Mouse (Mus musculus) natural killer cell, adult 2 months (primary cell): ENCODE measurements around the gene Nectin2.
A peak's percentile ranks its signal among the peaks of the same experiment; 100 is the strongest.
"Not testable (repeated sequence)": the region's sequence is repeated elsewhere in the genome, so short reads cannot be mapped to it uniquely, and the experiment has no call there.

Source experiments
- DNase-seq, 2 experiments: peaks; one replicate each; pipeline ENCODE4 v3.0.0; 2022; ENCODE audit warnings: low spot score in 2 of 2

Gene Nectin2

DNA sequence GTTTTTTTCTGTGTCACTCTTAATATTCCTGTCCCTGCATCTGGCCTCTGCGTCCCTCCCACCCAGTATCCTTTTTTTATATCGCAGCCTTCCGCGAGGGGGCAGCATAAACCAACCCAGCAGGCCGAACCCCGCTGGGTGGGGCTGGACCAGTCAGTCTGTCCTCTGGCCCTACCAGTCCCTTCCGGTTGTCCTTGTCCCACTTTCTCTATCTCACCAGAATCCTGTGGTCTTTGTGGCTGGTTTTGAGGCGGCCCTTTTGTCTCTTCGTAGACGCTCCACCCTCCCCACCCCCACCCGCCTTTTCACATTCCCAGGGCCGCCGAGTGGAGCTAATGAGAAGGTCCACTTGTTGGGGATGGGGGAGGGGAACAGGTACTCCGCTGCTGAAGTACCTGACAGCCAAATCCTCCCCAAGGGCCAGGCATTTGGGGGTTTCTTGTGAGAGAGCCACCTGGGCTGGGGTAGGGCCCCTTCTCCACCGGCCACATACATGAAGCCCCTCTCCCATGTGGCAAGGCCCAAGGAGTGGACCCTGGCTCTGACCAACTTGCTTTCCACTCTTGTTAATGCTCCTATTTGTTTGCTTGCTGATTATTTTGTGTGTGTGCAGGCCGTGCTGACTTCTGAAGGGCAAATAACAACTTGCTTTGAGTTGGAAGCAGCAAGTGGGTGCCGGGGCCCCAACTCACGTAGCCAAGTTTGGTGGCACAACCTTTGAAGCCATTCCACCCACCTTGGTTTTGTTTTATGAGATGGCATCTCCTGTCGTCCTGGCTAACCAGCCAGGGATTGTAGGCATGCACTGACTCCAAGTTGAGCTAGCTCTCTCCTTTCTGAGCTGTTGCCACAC is at the start of gene Nectin2:
TSS of gene Nectin2 (minus strand) at position 267 of the 853 bp plus-strand sequence.
- DNase-seq, result peak; percentile 62 to 70

DNA sequence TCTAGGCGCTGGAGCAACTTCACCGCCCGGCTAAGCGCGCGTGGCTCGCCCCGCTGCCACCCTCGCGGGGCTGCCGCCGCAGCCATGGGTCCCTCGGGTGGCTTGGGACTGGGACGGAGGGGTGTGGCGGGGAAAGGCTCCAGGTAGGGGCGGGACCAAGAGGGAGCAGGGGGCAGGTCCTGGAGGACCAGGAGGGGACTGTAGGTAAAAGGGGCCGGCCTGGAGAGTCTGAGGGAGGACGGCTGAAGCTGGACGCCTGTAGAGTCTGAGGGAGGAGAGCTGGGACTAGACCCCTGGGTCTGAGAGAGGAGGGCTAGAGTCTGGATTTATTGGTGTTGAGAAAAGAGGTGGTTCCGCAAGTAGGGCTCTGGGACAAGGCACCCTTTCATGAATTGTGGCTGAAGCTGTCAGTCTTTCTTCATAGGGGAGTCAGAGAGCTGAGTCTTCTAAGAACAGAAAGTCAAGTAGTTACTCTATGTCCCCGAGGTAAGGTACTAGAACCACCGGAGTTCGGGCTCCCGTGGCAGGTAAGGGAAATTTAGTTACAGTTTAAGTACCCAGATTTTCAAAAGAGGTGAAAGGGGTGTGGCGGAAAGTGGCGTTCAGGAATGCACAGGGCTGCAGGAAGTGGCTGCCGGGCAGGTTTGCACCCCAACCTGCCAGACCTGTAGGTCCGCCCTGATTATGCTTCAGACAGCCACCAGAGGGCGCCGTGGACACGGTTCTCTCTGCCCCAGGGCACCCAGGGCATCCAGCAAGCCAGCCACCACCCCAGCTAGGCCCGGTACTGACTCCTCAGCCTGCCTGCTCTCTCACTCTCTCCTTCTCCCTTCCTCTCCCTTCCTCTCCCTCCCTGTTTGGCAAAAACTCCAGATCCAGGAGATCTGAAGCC is 46.7 kb upstream of the Nectin2 start, which contains the start of gene Cblc:
TSS of gene Cblc (minus strand) at position 113 of the 892 bp plus-strand sequence.
- DNase-seq, result peak; percentile 79 to 89

DNA sequence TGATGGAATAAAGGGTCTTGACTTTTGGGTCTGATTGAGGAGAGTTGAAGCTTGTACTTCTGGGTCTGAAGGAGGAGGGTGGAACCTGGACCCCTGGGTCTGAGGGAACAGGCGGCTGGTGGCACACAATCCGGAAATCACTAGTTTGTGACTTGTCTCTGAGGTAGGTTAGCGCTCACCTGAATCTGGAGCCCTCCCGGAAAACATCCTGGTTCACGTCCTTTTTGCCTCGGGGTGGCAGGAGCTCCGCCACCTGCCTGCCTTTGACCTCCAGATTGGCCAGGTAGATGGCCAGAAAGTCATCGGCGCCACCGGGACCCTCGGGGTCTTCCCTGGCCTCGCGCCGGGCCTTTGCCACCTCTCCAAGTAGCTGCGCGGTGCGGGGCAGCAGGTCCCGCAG is 46.0 kb upstream of the Nectin2 start:
- DNase-seq, result no peak

DNA sequence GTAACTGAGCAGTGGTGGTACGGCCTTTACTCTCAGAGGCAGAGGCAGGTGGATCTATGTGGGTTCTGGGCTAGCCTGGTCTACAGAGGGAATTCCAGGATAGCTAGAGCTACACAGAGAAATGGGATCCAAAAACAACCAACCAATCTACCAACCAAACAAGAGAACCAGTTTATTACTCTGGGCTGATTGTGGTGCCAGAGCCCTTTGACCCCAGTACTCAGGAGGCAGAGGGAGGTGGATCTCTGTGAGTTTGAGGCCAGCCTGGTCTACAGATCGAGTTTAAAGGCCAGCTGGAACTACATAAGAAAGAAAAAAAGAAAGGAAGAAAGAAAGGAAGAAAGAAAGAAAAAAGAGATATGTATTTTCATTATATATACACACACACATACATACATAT is 45.0 kb upstream of the Nectin2 start:
- DNase-seq, result no peak

DNA sequence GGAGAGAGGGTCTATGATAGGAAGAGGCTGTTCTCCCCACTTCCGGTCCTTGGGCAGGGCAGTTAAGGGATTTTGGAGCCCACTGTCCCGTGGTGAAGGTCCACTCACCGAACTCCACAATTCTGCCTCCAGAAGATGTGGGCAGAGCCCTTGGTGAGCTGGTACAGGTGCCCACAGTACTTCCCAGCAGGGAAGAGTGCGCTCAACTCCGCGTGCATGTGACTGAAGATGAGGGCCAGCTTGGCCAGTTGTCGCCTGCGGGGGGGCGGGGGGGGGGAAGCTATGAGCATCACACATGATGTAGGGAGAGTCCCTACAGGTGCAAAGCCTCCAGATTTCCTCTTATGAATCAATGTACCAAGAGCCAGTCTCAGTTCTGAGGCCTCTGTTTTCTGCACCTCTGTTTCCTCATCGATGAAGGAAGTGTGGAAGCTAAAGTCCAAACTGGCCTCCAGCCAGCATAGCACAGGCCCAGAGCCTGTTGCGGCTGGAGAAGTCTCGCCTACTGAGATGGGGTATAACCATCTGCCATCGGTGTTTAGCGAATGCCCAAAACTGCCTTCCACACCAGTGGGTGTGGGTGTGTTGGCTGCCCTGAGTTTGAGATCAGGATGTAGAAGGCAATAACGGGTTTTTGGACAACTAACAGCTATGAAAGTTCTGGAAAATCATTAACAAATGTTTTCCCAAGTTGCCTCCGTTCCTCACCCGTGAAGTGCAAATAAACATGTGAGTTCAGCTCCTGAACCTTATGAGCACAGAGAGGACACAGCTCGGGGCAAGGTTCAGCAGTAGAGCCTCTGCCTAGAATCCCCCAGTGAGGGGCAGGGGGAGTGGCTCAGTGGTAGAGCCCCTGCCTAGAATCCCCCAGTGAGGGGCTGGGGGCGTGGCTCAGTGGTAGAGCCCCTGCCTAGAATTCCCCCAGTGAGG is 42.7 kb upstream of the Nectin2 start:
- DNase-seq, result no peak

DNA sequence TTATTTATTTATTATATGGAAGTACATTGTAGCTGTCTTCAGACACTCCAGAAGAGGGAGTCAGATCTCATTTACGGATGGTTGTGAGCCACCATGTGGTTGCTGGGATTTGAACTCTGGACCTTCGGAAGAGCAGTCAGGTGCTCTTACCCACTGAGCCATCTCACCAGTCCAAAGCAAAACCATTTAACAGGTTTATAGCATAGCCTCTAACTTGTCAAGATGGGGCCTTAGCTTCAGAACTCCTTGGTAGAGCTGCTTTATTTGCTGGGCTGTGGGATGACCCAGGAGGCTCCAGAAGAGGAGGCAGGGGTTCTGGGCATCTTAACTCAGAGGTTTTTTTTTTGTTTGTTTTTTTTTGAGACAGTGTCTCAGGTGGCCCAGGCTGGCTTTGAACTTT is 41.2 kb upstream of the Nectin2 start:
- not testable (repeated sequence) for DNase-seq

DNA sequence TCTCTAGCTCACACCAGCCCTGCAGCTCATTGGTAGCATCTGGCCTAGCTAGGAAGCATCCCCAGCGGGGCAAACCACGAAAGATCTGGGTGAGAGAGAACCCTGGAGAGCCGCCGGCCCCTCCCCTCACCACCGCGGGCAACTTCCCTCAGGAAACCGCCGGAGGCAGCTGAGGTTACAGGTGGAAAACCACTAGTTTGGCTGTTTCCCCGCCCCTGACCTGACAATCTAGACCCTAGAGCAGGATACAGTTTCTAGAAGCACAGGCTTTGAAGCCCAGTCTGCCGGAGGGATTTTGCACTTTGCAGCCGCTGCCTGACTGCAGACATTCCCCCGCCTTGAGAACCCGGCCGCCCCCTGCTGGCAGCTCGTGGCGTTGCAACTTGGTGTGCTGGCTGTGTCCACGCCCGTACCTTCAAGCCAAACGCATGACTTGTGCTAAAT is 39.6 kb upstream of the Nectin2 start:
- peak; percentile 73 to 84 for DNase-seq

DNA sequence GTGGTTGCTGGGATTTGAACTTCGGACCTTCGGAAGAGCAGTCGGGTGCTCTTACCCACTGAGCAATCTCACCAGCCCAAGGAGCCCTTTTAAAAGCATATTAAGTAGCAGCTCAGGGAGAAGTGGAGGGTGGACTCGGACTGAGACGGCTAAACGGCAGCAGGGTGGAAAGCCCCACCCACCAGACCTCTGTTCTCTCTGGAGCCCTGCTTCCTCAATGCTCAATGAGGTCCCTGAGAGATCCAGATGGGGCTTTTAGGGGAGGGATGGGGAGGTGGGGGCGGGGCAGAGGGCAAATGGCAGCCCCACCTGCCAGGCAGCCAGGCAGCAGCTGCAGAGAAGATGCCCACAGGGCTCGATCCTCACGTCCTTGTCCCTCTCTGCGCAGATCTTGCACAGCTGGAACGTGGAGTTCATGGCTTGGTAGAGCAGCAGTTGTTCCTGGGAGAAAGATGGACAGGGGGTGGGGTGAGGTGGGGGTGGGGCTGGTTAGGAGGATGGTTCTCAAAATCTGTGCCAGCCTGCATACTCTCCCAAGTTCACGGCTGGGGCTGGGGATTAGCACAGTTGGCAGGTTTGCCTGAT is 35.7 kb upstream of the Nectin2 start:
- no peak for DNase-seq

DNA sequence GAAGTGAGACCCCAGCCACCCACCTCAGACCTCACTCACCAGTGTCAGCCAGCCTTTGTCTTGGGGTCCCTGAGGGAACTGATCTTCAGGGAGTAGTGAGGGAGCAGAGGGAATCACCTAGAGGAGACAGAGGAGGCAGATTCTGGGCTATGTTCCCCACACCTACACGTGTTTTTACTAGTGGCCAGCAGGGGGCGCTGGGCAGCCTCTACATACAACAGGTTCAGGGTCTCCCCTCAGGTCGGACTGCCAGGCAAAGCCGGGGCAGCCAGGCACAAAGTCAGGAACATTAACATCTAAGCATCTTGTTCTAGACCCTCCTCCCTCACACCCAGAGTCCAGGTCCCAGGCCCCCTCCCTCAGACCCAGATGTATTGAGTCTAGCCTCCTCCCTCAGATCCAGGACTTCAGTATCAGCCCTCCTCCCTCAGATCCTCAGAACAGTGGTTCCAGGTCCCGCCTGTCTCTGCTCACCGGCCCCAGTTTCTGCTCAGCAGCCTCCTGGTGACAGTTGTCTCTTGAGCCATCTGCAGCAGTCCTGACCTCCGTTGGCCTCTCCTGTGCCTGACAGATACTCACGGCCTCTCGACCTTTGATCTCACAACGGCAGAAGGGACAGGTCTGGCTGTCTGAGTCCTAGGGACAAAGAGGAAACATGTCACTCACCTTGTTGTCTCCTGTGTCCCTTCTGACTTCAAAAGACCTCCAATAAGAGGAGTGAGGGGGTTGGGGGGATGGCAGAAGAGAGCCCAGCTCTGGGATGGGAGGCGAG is 34.7 kb upstream of the Nectin2 start:
- no peak for DNase-seq

DNA sequence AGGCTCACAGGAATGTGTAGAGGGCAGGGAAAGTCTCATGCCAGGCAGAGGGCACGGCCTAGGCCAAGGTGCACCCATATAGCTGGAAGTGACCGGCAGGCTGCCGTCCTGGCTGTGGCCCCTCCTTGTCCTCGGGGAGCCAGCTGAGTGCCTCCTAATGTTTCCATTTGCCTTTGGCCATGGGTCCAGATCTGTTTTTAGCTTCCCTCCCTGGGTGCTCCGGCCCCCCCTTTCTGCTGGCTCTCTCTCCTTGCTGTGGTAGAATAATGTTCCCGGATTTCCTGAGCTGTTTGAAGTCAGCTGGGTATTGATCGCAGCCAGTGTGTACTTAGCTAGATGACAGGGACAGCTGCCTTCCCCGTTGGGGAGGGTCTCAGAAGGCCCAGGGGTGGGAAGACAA is 33.3 kb upstream of the Nectin2 start:
- DNase-seq, result no peak

DNA sequence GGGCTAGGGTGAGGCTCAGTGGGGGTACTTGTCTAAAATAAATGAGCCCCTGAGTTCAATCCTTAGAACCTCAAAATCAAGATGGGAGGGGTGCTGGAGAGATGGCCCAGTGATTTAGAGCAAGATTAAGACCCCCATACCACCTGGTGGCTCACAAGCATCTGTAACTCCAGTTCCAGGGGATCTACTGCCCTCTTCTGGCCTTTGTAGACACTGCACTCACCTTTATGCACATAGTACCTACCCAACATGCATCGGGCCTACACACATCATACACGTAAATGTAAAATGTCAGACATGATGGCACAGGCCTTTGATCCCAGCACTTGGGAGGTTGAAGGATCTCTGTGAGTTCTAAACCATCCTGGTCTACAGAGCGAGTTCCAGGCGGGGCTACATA is 32.4 kb upstream of the Nectin2 start:
- no peak for DNase-seq

DNA sequence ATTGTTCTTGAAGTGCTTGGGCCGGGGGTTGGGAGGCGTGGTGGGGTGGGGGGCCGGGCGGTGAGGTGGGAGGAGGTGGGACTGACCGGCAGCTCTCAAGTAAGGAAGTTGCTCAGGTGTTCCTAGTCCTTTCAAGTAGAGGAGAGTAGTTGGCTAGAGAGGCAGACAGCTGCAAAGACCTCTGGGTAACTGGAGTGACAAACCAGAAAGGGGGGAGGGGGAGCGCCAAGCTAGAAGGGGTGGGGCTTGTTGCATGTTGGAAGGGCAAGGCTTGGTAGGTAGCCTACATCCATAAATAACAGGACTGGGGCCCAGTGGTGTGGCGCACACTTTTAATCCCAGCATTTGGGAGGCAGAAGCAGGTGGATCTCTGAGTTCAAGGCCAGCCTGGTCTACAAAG is 31.5 kb upstream of the Nectin2 start:
- no peak for DNase-seq

DNA sequence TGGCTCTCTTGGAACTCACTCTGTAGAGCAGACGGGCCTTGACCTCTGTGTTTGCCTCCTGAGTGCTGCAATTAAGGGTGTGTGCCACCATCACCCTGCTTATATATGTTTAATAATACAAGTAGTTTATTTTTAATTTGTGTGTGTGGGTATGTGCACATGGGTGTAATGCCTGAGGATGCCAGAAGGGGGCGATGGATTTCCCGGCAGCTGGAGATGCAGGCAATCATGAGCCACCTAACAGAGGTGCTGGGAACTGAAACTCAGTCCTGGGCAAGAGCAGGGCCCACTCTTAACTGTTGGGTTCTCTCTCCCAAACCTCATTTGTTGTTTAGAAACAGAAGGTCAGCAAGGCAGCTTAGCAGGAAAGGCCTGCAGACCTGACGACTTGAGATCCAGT is 29.6 kb upstream of the Nectin2 start:
- no peak for DNase-seq

DNA sequence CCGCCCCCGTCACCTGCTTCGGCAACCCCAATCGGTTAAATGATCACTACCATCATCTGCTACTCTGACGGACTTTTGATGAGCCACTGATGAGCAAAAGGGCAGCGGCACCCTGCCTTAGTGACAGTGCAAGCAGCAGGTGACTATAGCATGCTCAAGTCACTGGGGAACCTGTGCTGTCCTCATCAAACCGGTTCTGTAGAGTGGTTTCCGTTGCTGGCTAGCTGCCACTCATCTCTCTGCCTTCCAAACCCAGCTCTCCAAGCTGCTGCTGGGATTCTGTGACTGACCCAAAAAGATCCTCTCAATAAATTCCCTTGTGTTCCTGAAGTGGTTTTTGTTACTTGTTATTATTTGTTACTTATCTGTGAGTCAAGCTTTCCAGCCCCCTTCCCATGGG is 28.4 kb upstream of the Nectin2 start:
- no peak for DNase-seq

DNA sequence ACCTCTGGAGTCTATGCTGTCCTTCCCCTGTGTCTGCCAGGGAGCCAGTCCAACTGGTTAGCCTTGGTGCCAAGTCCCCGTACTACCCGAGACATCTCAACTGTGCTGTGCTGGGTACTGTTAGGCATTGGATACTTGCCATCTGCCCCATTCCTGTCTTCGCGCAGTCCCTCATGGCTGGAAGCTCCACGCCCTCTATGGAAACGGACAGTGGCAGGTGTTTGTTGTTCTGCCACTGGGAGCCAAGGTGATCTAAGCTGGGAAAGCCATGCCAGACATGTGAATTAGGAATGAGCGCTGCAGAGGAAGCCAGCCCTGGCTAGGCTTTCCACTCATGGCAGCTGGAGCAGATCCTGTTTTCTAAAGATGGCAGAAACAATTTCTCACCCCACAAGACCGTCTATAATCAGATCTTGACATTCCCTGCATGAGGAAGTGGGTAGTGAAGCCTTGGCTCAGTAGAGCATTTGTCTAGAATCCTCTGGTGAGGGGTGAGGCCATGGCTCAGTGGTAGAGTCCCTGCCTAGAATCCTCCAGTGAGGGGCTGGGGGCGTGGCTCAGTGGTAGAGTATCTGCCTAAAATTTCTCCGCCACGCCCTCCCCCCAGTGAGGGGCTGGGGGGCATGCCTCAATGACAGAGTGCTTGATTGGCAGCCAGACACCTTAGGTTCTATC is 26.9 kb upstream of the Nectin2 start:
- DNase-seq, result no peak

DNA sequence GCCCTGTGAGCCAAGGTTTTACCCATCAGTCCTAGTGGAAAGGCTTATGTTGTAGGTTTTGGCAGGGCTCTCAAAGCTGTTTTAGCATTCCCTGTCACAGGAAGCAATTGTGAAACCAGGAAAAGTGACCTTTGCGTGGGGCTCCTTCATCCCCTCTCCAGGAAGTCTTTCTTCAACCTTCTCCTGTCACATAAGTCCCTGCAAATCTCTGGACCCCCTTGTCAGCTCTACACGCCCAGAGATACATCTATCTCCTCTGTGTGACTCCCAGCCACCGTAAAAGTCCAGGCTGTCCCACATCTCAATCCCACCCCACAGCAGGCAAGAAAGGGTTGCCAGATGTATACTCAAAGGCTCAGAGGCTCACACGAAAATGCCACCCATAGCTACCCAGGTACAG is 21.4 kb upstream of the Nectin2 start:
- no peak for DNase-seq

DNA sequence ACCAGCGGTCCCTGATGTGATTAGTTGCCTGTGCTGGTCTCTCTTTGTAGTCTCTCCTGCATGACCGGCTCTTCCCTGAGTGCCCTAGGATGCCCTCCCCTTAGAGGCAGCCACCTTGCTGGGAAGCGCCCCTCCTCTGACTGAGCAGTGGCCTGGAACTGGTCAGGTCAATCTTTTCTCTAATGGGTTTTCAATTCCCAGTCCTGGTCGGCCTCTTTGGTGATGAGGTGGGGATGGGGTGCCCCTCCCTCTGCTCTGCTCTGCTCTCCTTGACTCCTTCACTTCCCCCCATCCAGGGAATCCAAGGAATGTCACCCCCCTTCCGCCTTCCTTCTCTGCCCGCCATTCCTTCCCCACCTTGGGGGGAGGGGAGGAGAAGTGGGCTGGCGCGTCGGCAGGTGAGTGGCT is 20.7 kb upstream of the Nectin2 start, which contains the start of gene Bcam:
TSS of gene Bcam (minus strand) at position 33 of the 408 bp plus-strand sequence.
- no peak for DNase-seq

DNA sequence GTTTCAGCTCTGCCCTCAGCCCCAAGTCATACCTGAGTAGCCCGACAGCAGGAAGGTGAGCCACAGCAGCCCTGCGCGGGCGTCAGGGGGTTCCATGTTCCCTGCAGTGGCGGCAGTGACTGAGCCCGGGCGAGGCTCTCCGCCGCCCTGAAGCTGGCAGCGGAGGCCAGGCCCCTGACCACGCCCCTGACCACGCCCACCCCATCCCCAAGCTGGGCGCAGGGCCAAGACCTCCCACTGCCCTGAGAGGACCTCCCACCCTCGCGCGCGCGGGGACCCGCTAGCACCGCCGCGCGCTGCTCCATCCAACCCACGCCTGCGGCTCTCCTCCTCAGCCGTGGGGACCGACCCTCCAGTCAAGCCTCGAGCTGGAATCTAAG is 20.1 kb upstream of the Nectin2 start:
- DNase-seq, result peak in 1 of 2 experiments; percentile 32
